Comparison of ENCODE assay signal across 10 mouse cellular contexts in genomic region chr7:140858746-140859145, GRCm38 (mm10). TPM values are rescaled to one million over a fixed set of nuclear protein-coding genes. Genes with fewer than 3 reads are reported as not detected.
DNase-seq lines count a peak whose midpoint lies in the region; ATAC-seq and TF ChIP-seq lines count a peak whose summit lies in the region.
"Had no signal": no experiment of that assay in that cellular context is flagged by ENCODE, and none has a peak within 500 bp of the region (broad histone marks: within the 10 kb centered on the region; RNA-seq: fewer than 3 reads in every experiment).

No protein-coding gene starts in this region.

- no peak for TF ChIP-seq CTCF in liver, embryonic 14.5 days (IDR thresholded peaks at IDR 0.05; ENCODE audit: low read depth)

- H3K4me3 ChIP-seq in erythroblast, embryonic 14.5 days (replicated peaks): peak overlapping the region; percentile 79
- peak overlapping the region; percentile 100 for H3K4me3 ChIP-seq in megakaryocyte, embryonic 14.5 days (replicated peaks)
- peak overlapping the region in 1 of 2 experiments; percentile 93; a peak in 1 of 4 replicates for H3K4me3 ChIP-seq in liver, embryonic 14.5 days (ENCODE audit: insufficient read depth in 1 of 2, low read depth in 2 of 2, low read length in 2 of 2)
- 0 out of 2 replicates have a peak overlapping the region, but pooled peaks have one; percentile 95 for H3K4me3 ChIP-seq in stomach, embryonic 16.5 days (replicated peaks; ENCODE audit: low read length)

- H3K27ac ChIP-seq in liver, embryonic 14.5 days: no peak overlapping the region
- H3K27ac ChIP-seq in stomach, embryonic 16.5 days (ENCODE audit: low read length): no peak overlapping the region

- TF ChIP-seq EP300 in liver, embryonic 14.5 days (IDR thresholded peaks at IDR 0.05; ENCODE audit: low read depth): no peak

- H3K36me3 ChIP-seq in erythroblast, embryonic 14.5 days (ENCODE audit: control insufficient read depth): peaks cover 74% of the 10 kb centered on the region
- H3K36me3 ChIP-seq in megakaryocyte, embryonic 14.5 days (replicated peaks; ENCODE audit: low read length): peaks cover 76% of the 10 kb centered on the region
- H3K36me3 ChIP-seq in liver, embryonic 14.5 days (replicated peaks; ENCODE audit: control insufficient read depth, insufficient read depth, low read depth): peaks cover 27% of the 10 kb centered on the region
- H3K36me3 ChIP-seq in stomach, embryonic 16.5 days (ENCODE audit: control insufficient read depth, insufficient read depth, low read length): peaks cover 33% of the 10 kb centered on the region

- H3K4me2 ChIP-seq in liver, embryonic 14.5 days (ENCODE audit: low read depth): peak overlapping the region; percentile 86
- H3K4me2 ChIP-seq in stomach, embryonic 16.5 days (ENCODE audit: low read depth, low read length): peak overlapping the region; percentile 98

- H3K9me3 ChIP-seq in erythroblast, embryonic 14.5 days (ENCODE audit: control insufficient read depth, low read length): no peaks in the 10 kb centered on the region
- no peaks in the 10 kb centered on the region for H3K9me3 ChIP-seq in megakaryocyte, embryonic 14.5 days
- H3K9me3 ChIP-seq in liver, embryonic 14.5 days (ENCODE audit: control insufficient read depth, low read length): no peaks in the 10 kb centered on the region
- H3K9me3 ChIP-seq in stomach, embryonic 16.5 days (replicated peaks; ENCODE audit: control insufficient read depth, low read length): no peaks in the 10 kb centered on the region

- WGBS in liver, embryonic 14.5 days (ENCODE audit: insufficient replicate concordance): 89% methylated on average over 8 of the region's 8 CpGs
- 95% methylated on average over 8 of the region's 8 CpGs for whole genome bisulfite sequencing in stomach, embryonic 16.5 days

- no peak for DNase-seq in liver, embryonic 14.5 days (ENCODE audit: low read depth in 3 of 3, low spot score in 3 of 3)
- no peak for DNase-seq in right cerebral cortex, adult 18-20 months

- peaks cover 48% of the 10 kb centered on the region for H3K4me1 ChIP-seq in erythroblast, embryonic 14.5 days (ENCODE audit: control insufficient read depth)
- H3K4me1 ChIP-seq in megakaryocyte, embryonic 14.5 days: peaks cover 73% of the 10 kb centered on the region
- peaks cover 11 to 17% of the 10 kb centered on the region in 2 experiments for H3K4me1 ChIP-seq in liver, embryonic 14.5 days (replicated peaks; ENCODE audit: control insufficient read depth in 2 of 2, insufficient read depth in 2 of 2, low read length in 1 of 2)
- H3K4me1 ChIP-seq in stomach, embryonic 16.5 days (ENCODE audit: control insufficient read depth, insufficient read depth, low read length): peaks cover 24% of the 10 kb centered on the region

- ATAC-seq in erythroblast, adult 5-6 weeks (replicated peaks; ENCODE audit: low FRiP score, poor library complexity, severe bottlenecking): no peak
- no peak for ATAC-seq in megakaryocyte, adult 5-6 weeks (ENCODE audit: poor library complexity, severe bottlenecking)
- ATAC-seq in liver, embryonic 14.5 days (ENCODE audit: insufficient read depth): no peak
- no peak for ATAC-seq in stomach, embryonic 16.5 days (ENCODE audit: insufficient read depth, low FRiP score)
- no peak for ATAC-seq in monocyte, adult 5-6 weeks (replicated peaks; ENCODE audit: insufficient number of reproducible peaks, low FRiP score, low TSS enrichment, poor library complexity, severe bottlenecking)
- ATAC-seq: activated CD4-positive, CD25-positive, alpha-beta regulatory T cell, adult 4 months had no signal

- H3K27me3 ChIP-seq in erythroblast, embryonic 14.5 days (ENCODE audit: control insufficient read depth): no peaks in the 10 kb centered on the region
- H3K27me3 ChIP-seq in megakaryocyte, embryonic 14.5 days (replicated peaks): no peaks in the 10 kb centered on the region
- H3K27me3 ChIP-seq in liver, embryonic 14.5 days (ENCODE audit: control insufficient read depth, insufficient read depth, low read length): no peaks in the 10 kb centered on the region
- no peaks in the 10 kb centered on the region for H3K27me3 ChIP-seq in stomach, embryonic 16.5 days (ENCODE audit: control insufficient read depth, insufficient read depth, low read length)

- H3K9ac ChIP-seq in liver, embryonic 14.5 days (replicated peaks): no peak overlapping the region
- H3K9ac ChIP-seq in stomach, embryonic 16.5 days (ENCODE audit: low read length): peak overlapping the region; percentile 95; the same call in 1 of the 2 replicates

RNA-seq across cellular contexts. Expression of gene Bet1l, which starts 1.4 kb away (rescaled TPM):
- 0.95 and 1.2 TPM in 2 replicates for polyA plus RNA-seq in erythroblast, embryonic 14.5 days (2012)
- total RNA-seq in erythroblast, adult 5-6 weeks (2015; ENCODE audit: low replicate concordance): 10.4 and 14.8 TPM in 2 replicates
- total RNA-seq in erythroblast, adult 5-6 weeks (2017; ENCODE audit: low replicate concordance): 17.3 and 19.5 TPM in 2 replicates
- polyA plus RNA-seq in megakaryocyte, embryonic 14.5 days (2012; ENCODE audit: insufficient read depth, low replicate concordance): 4.0 and 23.4 TPM in 2 replicates
- total RNA-seq in megakaryocyte, adult 5-6 weeks (2015): 12.9 and 13.2 TPM in 2 replicates
- total RNA-seq in megakaryocyte, adult 5-6 weeks (2017): 15.5 and 37.7 TPM in 2 replicates
- polyA plus RNA-seq in liver, embryonic 14.5 days (2012; rRNA removed): 8.3 and 11.6 TPM in 2 replicates
- 20.6 and 21.1 TPM in 2 replicates for polyA plus RNA-seq in liver, embryonic 14.5 days (2014; fragmentation: Nextera tagmentation; extraction: Ambion mirVana)
- 43.5 and 46.6 TPM in 2 replicates for polyA plus RNA-seq in stomach, embryonic 16.5 days (2015; fragmentation: Nextera tagmentation; extraction: Ambion mirVana)
- 21.5 to 28.2 TPM (median 25.0 TPM) in 3 replicates for total RNA-seq in monocyte, adult 5-6 weeks (2017)

RNA-seq across cellular contexts. Expression of gene Ric8a, which starts 2.0 kb away (rescaled TPM):
- 2.1 and 2.7 TPM in 2 replicates for polyA plus RNA-seq in erythroblast, embryonic 14.5 days (2012)
- total RNA-seq in erythroblast, adult 5-6 weeks (2015; ENCODE audit: low replicate concordance): 9.2 and 16.3 TPM in 2 replicates
- 9.2 and 9.8 TPM in 2 replicates for total RNA-seq in erythroblast, adult 5-6 weeks (2017; ENCODE audit: low replicate concordance)
- polyA plus RNA-seq in megakaryocyte, embryonic 14.5 days (2012; ENCODE audit: insufficient read depth, low replicate concordance): 57.2 and 112 TPM in 2 replicates
- total RNA-seq in megakaryocyte, adult 5-6 weeks (2015): 41.7 and 44.7 TPM in 2 replicates
- 29.7 and 30.4 TPM in 2 replicates for total RNA-seq in megakaryocyte, adult 5-6 weeks (2017)
- polyA plus RNA-seq in liver, embryonic 14.5 days (2012; rRNA removed): 14.4 and 17.9 TPM in 2 replicates
- 19.1 and 19.7 TPM in 2 replicates for polyA plus RNA-seq in liver, embryonic 14.5 days (2014; fragmentation: Nextera tagmentation; extraction: Ambion mirVana)
- polyA plus RNA-seq in stomach, embryonic 16.5 days (2015; fragmentation: Nextera tagmentation; extraction: Ambion mirVana): 62.5 and 77.8 TPM in 2 replicates
- total RNA-seq in monocyte, adult 5-6 weeks (2017): 62.6 to 73.7 TPM (median 72.9 TPM) in 3 replicates

RNA-seq across cellular contexts. Expression of gene Gm45785, which starts 2.6 kb away (rescaled TPM):
- polyA plus RNA-seq in erythroblast, embryonic 14.5 days (2012): not detected in 2 replicates
- not detected in 2 replicates for total RNA-seq in erythroblast, adult 5-6 weeks (2015; ENCODE audit: low replicate concordance)
- not detected in 2 replicates for total RNA-seq in erythroblast, adult 5-6 weeks (2017; ENCODE audit: low replicate concordance)
- not detected in 2 replicates for polyA plus RNA-seq in megakaryocyte, embryonic 14.5 days (2012; ENCODE audit: insufficient read depth, low replicate concordance)
- not detected in 2 replicates for total RNA-seq in megakaryocyte, adult 5-6 weeks (2015)
- not detected in 2 replicates for total RNA-seq in megakaryocyte, adult 5-6 weeks (2017)
- polyA plus RNA-seq in liver, embryonic 14.5 days (2012; rRNA removed): not detected in 2 replicates
- not detected in 2 replicates for polyA plus RNA-seq in liver, embryonic 14.5 days (2014; fragmentation: Nextera tagmentation; extraction: Ambion mirVana)
- not detected in 2 replicates for polyA plus RNA-seq in stomach, embryonic 16.5 days (2015; fragmentation: Nextera tagmentation; extraction: Ambion mirVana)
- 0.58 to 9.3 TPM in 2 of 3 replicates, not detected in the other for total RNA-seq in monocyte, adult 5-6 weeks (2017)
- polyA plus RNA-seq: activated CD4-positive, CD25-positive, alpha-beta regulatory T cell, adult 4 months had no signal

RNA-seq across cellular contexts. Expression of gene Odf3, which starts 11.1 kb away (rescaled TPM):
- polyA plus RNA-seq in erythroblast, embryonic 14.5 days (2012): not detected in 2 replicates
- total RNA-seq in erythroblast, adult 5-6 weeks (2015; ENCODE audit: low replicate concordance): not detected in 2 replicates
- not detected in 2 replicates for total RNA-seq in erythroblast, adult 5-6 weeks (2017; ENCODE audit: low replicate concordance)
- 0.13 TPM in 1 of 2 replicates, not detected in the other for polyA plus RNA-seq in megakaryocyte, embryonic 14.5 days (2012; ENCODE audit: insufficient read depth, low replicate concordance)
- not detected in 2 replicates for total RNA-seq in megakaryocyte, adult 5-6 weeks (2015)
- total RNA-seq in megakaryocyte, adult 5-6 weeks (2017): not detected in 2 replicates
- not detected in 2 replicates for polyA plus RNA-seq in liver, embryonic 14.5 days (2012; rRNA removed)
- polyA plus RNA-seq in liver, embryonic 14.5 days (2014; fragmentation: Nextera tagmentation; extraction: Ambion mirVana): not detected in 2 replicates
- 0.08 TPM in 1 of 2 replicates, not detected in the other for polyA plus RNA-seq in stomach, embryonic 16.5 days (2015; fragmentation: Nextera tagmentation; extraction: Ambion mirVana)
- not detected in 3 replicates for total RNA-seq in monocyte, adult 5-6 weeks (2017)
- total RNA-seq: layer of hippocampus, postnatal 10 days had no signal
- polyA plus RNA-seq: activated CD4-positive, CD25-positive, alpha-beta regulatory T cell, adult 4 months had no signal

RNA-seq across cellular contexts. Expression of gene Scgb1c1, which starts 13.4 kb away (rescaled TPM):
- polyA plus RNA-seq in erythroblast, embryonic 14.5 days (2012): not detected in 2 replicates
- total RNA-seq in erythroblast, adult 5-6 weeks (2015; ENCODE audit: low replicate concordance): not detected in 2 replicates
- not detected in 2 replicates for total RNA-seq in erythroblast, adult 5-6 weeks (2017; ENCODE audit: low replicate concordance)
- polyA plus RNA-seq in megakaryocyte, embryonic 14.5 days (2012; ENCODE audit: insufficient read depth, low replicate concordance): 1.1 TPM in 1 of 2 replicates, not detected in the other
- total RNA-seq in megakaryocyte, adult 5-6 weeks (2015): not detected in 2 replicates
- not detected in 2 replicates for total RNA-seq in megakaryocyte, adult 5-6 weeks (2017)
- polyA plus RNA-seq in liver, embryonic 14.5 days (2012; rRNA removed): not detected in 2 replicates
- polyA plus RNA-seq in liver, embryonic 14.5 days (2014; fragmentation: Nextera tagmentation; extraction: Ambion mirVana): not detected in 2 replicates
- not detected in 2 replicates for polyA plus RNA-seq in stomach, embryonic 16.5 days (2015; fragmentation: Nextera tagmentation; extraction: Ambion mirVana)
- not detected in 3 replicates for total RNA-seq in monocyte, adult 5-6 weeks (2017)
- total RNA-seq: layer of hippocampus, postnatal 10 days had no signal
- polyA plus RNA-seq: activated CD4-positive, CD25-positive, alpha-beta regulatory T cell, adult 4 months had no signal
